Comparison of ENCODE assay signal across 8 mouse cellular contexts in the genomic region with DNA sequence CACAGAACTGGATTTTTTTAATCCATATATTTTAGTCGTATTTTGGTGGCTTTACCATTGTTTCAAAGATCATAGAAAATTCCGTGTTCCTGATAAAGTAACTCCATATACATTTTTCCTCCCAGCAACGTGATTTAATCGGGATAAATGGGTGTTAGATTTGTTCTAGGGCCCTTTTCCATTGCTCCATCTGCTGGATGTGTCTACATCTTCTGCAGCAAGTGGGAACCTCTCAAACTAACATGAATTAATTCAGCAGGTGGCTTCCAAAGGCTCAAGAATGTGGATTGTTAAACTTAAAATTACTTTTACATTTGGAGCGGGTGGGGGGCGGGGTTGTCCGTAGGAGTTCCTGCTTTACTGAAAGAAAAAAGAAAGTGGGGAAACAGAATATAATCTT.
DNase-seq lines count a peak whose midpoint lies in the region; ATAC-seq and TF ChIP-seq lines count a peak whose summit lies in the region.

No protein-coding gene starts in this region.

- H3K4me3 ChIP-seq in kidney, embryonic 15.5 days (replicated peaks): peak overlapping the region; percentile 62
- peak overlapping the region; percentile 62; the same call in 1 of the 2 replicates for H3K4me3 ChIP-seq in embryonic facial prominence, embryonic 13.5 days
- peak overlapping the region; percentile 82 for H3K4me3 ChIP-seq in hindbrain, embryonic 16.5 days (ENCODE audit: low read length)
- peak overlapping the region; percentile 83 for H3K4me3 ChIP-seq in midbrain, postnatal 0 days (ENCODE audit: low read depth, low read length)

- H3K36me3 ChIP-seq in kidney, embryonic 15.5 days: no peaks in the 10 kb centered on the region
- no peaks in the 10 kb centered on the region for H3K36me3 ChIP-seq in embryonic facial prominence, embryonic 13.5 days
- no peaks in the 10 kb centered on the region for H3K36me3 ChIP-seq in hindbrain, embryonic 16.5 days (ENCODE audit: control insufficient read depth, insufficient read depth, low read length)
- H3K36me3 ChIP-seq in midbrain, postnatal 0 days (ENCODE audit: insufficient read depth, low read length): no peaks in the 10 kb centered on the region

- ATAC-seq in kidney, embryonic 15.5 days (replicated peaks; ENCODE audit: low FRiP score): no peak
- ATAC-seq in embryonic facial prominence, embryonic 13.5 days (ENCODE audit: insufficient number of reproducible peaks, insufficient read depth, low FRiP score, low TSS enrichment, low read depth): no peak
- ATAC-seq in hindbrain, embryonic 16.5 days: no peak
- ATAC-seq in midbrain, postnatal 0 days (ENCODE audit: low FRiP score): no peak
- ATAC-seq in monocyte, adult 5-6 weeks (replicated peaks; ENCODE audit: insufficient number of reproducible peaks, low FRiP score, low TSS enrichment, poor library complexity, severe bottlenecking): no peak

- WGBS in kidney, embryonic 15.5 days: 13% methylated on average over 7 of the region's 7 CpGs
- WGBS in embryonic facial prominence, embryonic 13.5 days: 17% methylated on average over 7 of the region's 7 CpGs
- WGBS in hindbrain, embryonic 16.5 days: 12% methylated on average over 7 of the region's 7 CpGs
- WGBS in midbrain, postnatal 0 days: 11% methylated on average over 7 of the region's 7 CpGs

- no peaks in the 10 kb centered on the region for H3K9me3 ChIP-seq in kidney, embryonic 15.5 days (replicated peaks)
- no peaks in the 10 kb centered on the region for H3K9me3 ChIP-seq in embryonic facial prominence, embryonic 13.5 days
- H3K9me3 ChIP-seq in hindbrain, embryonic 16.5 days (ENCODE audit: control insufficient read depth, low read length): no peaks in the 10 kb centered on the region
- no peaks in the 10 kb centered on the region for H3K9me3 ChIP-seq in midbrain, postnatal 0 days (ENCODE audit: low read length)

- TF ChIP-seq CTCF in midbrain, postnatal 0 days (IDR thresholded peaks at IDR 0.05): peak; percentile 68

- DNase-seq in kidney, postnatal 36 days: no peak
- peak; percentile 44 for DNase-seq in midbrain, postnatal 0 days (ENCODE audit: low spot score)
- no peak for DNase-seq in frontal cortex, postnatal 14 days (ENCODE audit: low spot score in 2 of 2)
- DNase-seq in ovary, postnatal 14 days (ENCODE audit: low spot score): no peak

- H3K27me3 ChIP-seq in kidney, embryonic 15.5 days: peaks cover 48% of the 10 kb centered on the region
- peaks cover 49% of the 10 kb centered on the region for H3K27me3 ChIP-seq in embryonic facial prominence, embryonic 13.5 days
- H3K27me3 ChIP-seq in hindbrain, embryonic 16.5 days (replicated peaks; ENCODE audit: control insufficient read depth, insufficient read depth, low read length): no peaks in the 10 kb centered on the region
- H3K27me3 ChIP-seq in midbrain, postnatal 0 days (ENCODE audit: insufficient read depth, low read length): no peaks in the 10 kb centered on the region

- H3K4me1 ChIP-seq in kidney, embryonic 15.5 days: peaks cover 10% of the 10 kb centered on the region
- H3K4me1 ChIP-seq in embryonic facial prominence, embryonic 13.5 days: peaks cover 14% of the 10 kb centered on the region; the same call in 1 of the 2 replicates
- peaks cover 8% of the 10 kb centered on the region for H3K4me1 ChIP-seq in hindbrain, embryonic 16.5 days (ENCODE audit: control insufficient read depth, insufficient read depth, low read depth, low read length)
- no peaks in the 10 kb centered on the region for H3K4me1 ChIP-seq in midbrain, postnatal 0 days (ENCODE audit: insufficient read depth, low read length)

- H3K9ac ChIP-seq in kidney, embryonic 15.5 days: no peak overlapping the region
- no peak overlapping the region for H3K9ac ChIP-seq in embryonic facial prominence, embryonic 13.5 days
- H3K9ac ChIP-seq in hindbrain, embryonic 16.5 days (ENCODE audit: low read depth, low read length): peak overlapping the region; percentile 75
- no peak overlapping the region; the same call in 1 of the 2 replicates for H3K9ac ChIP-seq in midbrain, postnatal 0 days (replicated peaks; ENCODE audit: low read length, poor library complexity, severe bottlenecking)

- H3K27ac ChIP-seq in kidney, embryonic 15.5 days: no peak overlapping the region
- no peak overlapping the region for H3K27ac ChIP-seq in embryonic facial prominence, embryonic 13.5 days
- no peak overlapping the region for H3K27ac ChIP-seq in hindbrain, embryonic 16.5 days (ENCODE audit: low read depth, low read length)
- H3K27ac ChIP-seq in midbrain, postnatal 0 days (ENCODE audit: low read depth, low read length): no peak overlapping the region

- H3K4me2 ChIP-seq in kidney, embryonic 15.5 days: peak overlapping the region; percentile 100
- peak overlapping the region; percentile 100 for H3K4me2 ChIP-seq in embryonic facial prominence, embryonic 13.5 days
- peak overlapping the region; percentile 95 for H3K4me2 ChIP-seq in hindbrain, embryonic 16.5 days (ENCODE audit: low read length)
- H3K4me2 ChIP-seq in midbrain, postnatal 0 days (ENCODE audit: low read depth, low read length, poor library complexity, severe bottlenecking): peak overlapping the region; percentile 83
